Mouse (Mus musculus): ENCODE data around the gene 2310011J03Rik.

- TF ChIP-seq CTCF (IDR thresholded peaks at IDR 0.05; ENCODE audit: extremely low read depth, insufficient read depth, insufficient read length, insufficient replicate concordance) (no peak), POLR2A (IDR thresholded peaks at IDR 0.05; ENCODE audit: low read depth, low read length) (no peak)
Measured at GRCm38 (mm10) chr10:80276238-80276637, 44.1 kb downstream of the 2310011J03Rik start.

All from spleen, adult 2 months (tissue).